Mouse (Mus musculus) Muller cell, postnatal 12 days (primary cell): ENCODE results near the gene Pnldc1.
A peak's percentile ranks its signal among the peaks of the same experiment; 100 is the strongest.

Experiments used
- DNase-seq: peaks from one replicate; pipeline ENCODE4 v3.0.0-alpha.2; 2015; ENCODE audit errors: inconsistent ontology term

The Pnldc1 gene

DNA sequence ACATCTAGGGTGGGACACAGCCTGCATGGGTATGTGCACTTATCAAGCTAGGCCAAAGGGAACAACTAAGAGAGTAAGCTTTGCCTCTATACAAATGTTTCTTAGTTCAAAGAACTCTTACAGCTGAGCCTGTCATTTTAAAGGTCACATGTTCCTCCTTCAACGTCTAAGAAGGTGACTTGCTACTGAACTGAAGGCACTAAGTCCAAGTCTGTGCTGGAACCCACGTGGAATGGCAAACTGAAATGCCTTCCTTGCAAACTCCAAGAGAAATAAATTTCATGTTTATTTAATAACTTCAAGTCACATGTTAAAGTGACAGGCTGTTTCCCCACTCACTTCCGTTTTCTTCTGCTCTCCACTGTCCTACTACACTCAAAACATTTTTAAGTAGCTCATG is 52.6 kb downstream of the Pnldc1 start:
- no peak for DNase-seq

- DNase-seq, result no peak
These were observed 55.6 kb downstream of the Pnldc1 start for GRCm38 (mm10) chr17:12854386-12854785.

DNA sequence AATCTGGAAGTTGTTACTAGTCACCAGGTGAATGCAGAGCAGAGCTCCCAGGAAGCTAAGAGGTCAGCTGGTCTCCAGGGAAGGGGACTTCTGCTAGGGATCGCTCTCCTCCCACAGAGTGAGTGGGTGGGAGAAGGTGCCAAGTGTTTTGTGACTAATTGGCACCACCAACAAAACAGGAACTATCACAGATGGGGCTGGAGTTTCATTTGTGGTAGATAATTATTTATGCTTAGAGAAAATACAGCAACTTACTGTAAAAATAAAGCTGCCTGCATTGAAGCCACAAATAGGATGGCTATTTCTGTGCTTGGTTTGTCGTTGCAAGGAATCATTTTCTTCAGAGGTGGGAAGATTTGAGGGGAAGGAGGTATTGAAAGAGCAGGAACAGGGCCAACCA is 56.2 kb downstream of the Pnldc1 start:
- no peak for DNase-seq

DNA sequence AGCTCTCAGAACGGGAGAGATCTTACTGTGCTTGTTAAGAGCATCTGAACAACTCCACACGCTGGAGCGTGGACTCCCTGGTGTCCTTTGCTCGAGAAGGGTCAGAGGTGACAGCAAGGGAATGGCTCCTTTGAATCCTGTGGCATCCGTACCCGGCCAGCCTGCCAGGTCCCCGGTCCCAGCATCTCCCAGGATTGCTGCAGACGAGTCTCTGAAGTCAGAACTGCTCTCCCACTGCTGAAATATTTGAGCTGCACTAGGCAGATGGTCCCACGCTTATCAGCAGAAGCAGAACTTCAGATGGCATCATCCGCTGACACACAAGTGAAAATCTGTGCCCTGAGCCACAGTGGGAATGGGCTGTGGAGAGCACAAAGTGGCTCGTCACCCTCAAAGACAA is 58.3 kb downstream of the Pnldc1 start:
- no peak for DNase-seq

DNA sequence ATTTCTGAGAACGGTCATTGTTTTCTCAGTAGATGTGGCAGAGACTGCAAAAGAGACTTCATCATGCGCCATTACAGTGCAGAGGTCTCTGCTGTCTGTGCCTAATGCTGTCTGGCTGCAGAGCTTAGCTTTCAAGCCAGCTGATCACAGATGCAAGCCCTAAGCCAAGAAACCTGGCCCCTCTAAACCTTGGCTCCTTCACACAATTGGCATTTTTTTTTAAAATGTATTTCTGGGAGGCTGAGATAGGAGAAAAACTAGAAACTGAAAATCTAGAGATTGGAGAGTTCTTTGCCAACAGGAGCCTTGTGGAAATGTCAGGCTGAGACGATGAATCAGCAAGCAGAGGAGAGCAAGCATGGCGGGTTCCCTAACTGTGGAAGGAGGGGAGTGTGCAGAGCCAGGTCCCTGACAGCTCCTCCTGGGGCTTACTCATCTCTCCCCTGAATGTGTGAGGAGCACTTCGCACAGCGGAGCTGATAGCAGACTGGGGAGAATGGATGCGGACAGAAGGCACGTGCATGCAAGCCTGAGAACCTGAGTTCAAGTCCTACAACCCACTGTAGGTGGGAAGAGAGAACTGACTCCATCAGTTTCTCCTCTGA is 60.1 kb downstream of the Pnldc1 start:
- DNase-seq, result no peak

DNA sequence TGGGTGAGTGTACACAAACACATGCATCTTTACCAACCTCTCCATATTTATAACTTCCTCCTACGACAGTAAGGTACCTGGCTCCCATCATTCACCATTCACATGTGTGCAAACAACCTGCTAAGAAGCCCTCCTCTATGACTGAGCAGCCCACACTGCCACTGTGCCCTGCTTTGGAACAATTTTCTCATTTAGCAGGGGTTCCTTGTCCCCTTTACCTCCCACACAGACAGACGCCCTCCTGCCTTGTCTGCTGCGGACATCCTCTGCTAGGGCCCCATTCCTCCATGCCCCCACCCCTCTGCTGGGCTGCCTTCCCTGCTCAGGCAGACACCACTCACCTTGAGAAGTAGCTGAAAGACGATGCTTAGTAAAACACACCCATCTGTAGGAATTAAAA is 62.3 kb downstream of the Pnldc1 start:
- DNase-seq, result no peak

- DNase-seq, result peak; percentile 11
These were observed 63.6 kb downstream of the Pnldc1 start for GRCm38 (mm10) chr17:12846474-12846873.

- peak; percentile 39 for DNase-seq
These were observed 64.2 kb downstream of the Pnldc1 start for GRCm38 (mm10) chr17:12845862-12846261.

- DNase-seq, result no peak
These were observed 65.5 kb downstream of the Pnldc1 start for GRCm38 (mm10) chr17:12844540-12844939.

- no peak for DNase-seq
These were observed 66.2 kb downstream of the Pnldc1 start for GRCm38 (mm10) chr17:12843826-12844225.

DNA sequence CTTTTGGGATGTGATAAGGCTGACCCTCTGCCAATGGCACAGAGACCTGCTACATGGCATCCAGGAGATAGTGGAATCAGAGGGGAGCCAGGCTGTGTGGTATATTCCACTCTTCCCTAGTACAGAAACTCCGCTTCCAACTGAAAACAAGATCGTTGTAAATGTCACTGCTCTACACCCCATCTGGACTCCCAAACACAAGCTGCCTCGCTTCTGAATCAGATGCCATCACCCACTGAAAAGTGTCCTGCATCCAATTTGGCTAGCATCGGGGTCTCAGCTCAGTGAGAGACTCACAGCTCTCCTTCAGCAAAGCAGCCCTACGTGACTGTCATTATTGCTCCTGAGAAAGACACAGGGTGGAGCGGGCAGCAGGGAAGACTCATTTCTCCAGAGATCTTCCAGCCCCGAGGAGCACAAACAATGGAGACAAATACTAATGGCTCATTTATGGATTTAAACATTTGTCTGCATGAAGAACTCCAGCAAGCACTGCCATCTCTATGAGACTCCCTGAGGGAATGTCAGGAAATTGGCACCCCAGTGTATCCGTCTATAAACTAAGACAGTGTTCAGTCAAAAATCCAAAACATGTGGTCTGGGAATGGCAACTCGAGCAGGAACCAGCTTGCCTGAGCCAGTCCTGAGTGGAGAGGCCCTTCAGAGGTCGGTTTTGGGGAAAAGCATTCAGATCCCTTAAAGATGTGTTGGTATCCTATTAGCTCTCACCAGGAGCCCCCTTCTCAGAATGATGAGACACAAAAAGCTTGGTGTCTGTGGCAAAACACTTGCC is 70.4 kb downstream of the Pnldc1 start:
- no peak for DNase-seq
